Mouse (Mus musculus) heart, embryonic 11.5 days (tissue): ENCODE measurements around the gene Msi2. TPM values are rescaled to one million over a fixed set of nuclear protein-coding genes. Genes with fewer than 3 reads are reported as not detected.

ENCODE experiments used
- ATAC-seq: fragments of 200-750 bp; cut with Nextera tagmentation; replicated peaks from 2 replicates; pipeline ENCODE4 v1.8.0; 2017; ENCODE audit warnings: moderate library complexity; ENCODE audit not compliant: insufficient number of reproducible peaks, low FRiP score, low TSS enrichment
- H3K27ac ChIP-seq: fragments of 300-500 bp; sonication (generic); 2 replicates; pipeline ENCODE4 v1.5.1; 2014; ENCODE audit warnings: mild to moderate bottlenecking, low read depth, low read length
- H3K27me3 ChIP-seq: fragments of 300-500 bp; sonication (generic); 2 replicates; pipeline ENCODE4 v1.6.1; 2014; ENCODE audit warnings: mild to moderate bottlenecking, low read length, mixed read lengths; ENCODE audit not compliant: control insufficient read depth, insufficient read depth
- H3K36me3 ChIP-seq: fragments of 300-500 bp; sonication (generic); 2 replicates; pipeline ENCODE4 v1.6.1; 2014; ENCODE audit warnings: mild to moderate bottlenecking, low read length, moderate library complexity, mixed read lengths; ENCODE audit not compliant: control insufficient read depth, insufficient read depth
- H3K4me1 ChIP-seq: fragments of 300-500 bp; sonication (generic); 2 replicates; pipeline ENCODE4 v1.6.1; 2014; ENCODE audit warnings: low read length; ENCODE audit not compliant: control insufficient read depth, insufficient read depth
- H3K4me2 ChIP-seq: fragments of 300-500 bp; sonication (generic); 2 replicates; pipeline ENCODE4 v1.6.1; 2014; ENCODE audit warnings: mild to moderate bottlenecking, moderate library complexity
- H3K4me3 ChIP-seq: fragments of 300-500 bp; sonication (generic); 2 replicates; pipeline ENCODE4 v1.5.1; 2014; ENCODE audit warnings: low read depth, low read length
- H3K9ac ChIP-seq: fragments of 300-500 bp; sonication (generic); 2 replicates; pipeline ENCODE4 v1.6.1; 2014; ENCODE audit warnings: mild to moderate bottlenecking, low read depth, low read length, moderate library complexity
- H3K9me3 ChIP-seq: fragments of 300-500 bp; sonication (generic); replicated peaks from 2 replicates; pipeline ENCODE4 v1.6.1; 2016; ENCODE audit warnings: low read length; ENCODE audit not compliant: control insufficient read depth
- WGBS: fragments of 180-500 bp; shearing (Covaris S2); extraction: QIAGEN DNeasy Blood & Tissue Kit; methylation state at CpG from one replicate; pipeline ENCODE4 v1.1.7; 2014; ENCODE audit not compliant: insufficient replicate concordance; 5-methylcytosine and 5-hydroxymethylcytosine counted together
- polyA plus RNA-seq: library from polyadenylated mRNA; unstranded; fragments of >200 nt; fragmentation: Nextera tagmentation; extraction: Ambion mirVana; gene quantifications from 2 replicates; pipeline ENCODE4 v1.2.1, GENCODE M21; 2014

Gene Msi2
- polyA plus RNA-seq: 15.3 and 18.4 TPM in 2 replicates

DNA sequence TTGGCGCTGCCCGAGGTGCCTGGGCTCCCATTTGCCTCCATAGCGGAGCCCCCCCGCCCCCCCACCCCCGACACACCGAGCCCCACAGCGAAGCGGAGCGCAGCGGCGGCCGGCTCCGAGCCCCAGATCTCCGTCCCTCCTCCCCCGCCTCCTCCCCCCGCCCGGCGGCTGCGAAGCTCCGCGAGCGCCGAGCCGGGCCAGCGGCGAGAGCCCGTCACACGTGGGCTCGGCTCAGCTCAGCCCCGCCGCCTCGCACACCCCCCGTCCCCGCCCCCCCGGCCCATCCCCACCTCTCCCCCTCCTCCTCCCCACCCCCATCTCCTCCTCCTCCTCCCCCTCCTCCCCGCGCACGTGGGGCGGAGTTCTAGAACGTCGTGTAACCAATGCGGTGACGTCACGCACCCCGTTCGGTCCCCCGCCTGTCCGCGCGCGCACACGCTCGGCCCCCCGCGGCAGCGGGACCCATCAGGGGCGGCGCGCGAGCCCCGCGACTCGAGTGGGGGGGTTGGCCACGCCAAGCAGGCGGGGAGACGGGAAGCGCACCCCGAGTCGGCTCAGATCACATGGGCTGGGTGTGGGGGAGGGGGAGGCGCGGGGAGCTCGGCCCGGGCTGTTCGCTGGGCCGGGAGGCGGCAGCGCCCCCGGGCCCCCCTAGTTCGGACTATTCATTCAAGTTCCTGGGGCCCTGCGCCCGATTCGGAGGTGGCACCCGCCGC, at the start of gene Msi2:
Gene Msi2, minus strand, starts transcription at position 464 of the 716 bp plus-strand sequence.
- Histone ChIP-seq H3K9ac (peak within 1 kb of the TSS; percentile 99), H3K27ac (peak within 1 kb of the TSS; percentile 90), H3K9me3 (no peaks in the 10 kb centered on the region), H3K4me3 (peak within 1 kb of the TSS; percentile 76), H3K4me2 (peak within 1 kb of the TSS; percentile 95), H3K27me3 (no peaks in the 10 kb centered on the region), H3K4me1 (peaks cover 40% of the 10 kb centered on the region), H3K36me3 (no peaks in the 10 kb centered on the region)
- ATAC-seq: peak; percentile 74
- WGBS: 1% methylated on average over 33 of the region's 84 CpGs

- ATAC-seq: no peak
- Histone ChIP-seq H3K9me3 (no peaks in the 10 kb centered on the region), H3K4me3 (no peak overlapping the region), H3K36me3 (no peaks in the 10 kb centered on the region), H3K9ac (peak overlapping the region; percentile 46; the same call in 1 of the 2 replicates), H3K4me2 (no peak overlapping the region), H3K27ac (peak overlapping the region; percentile 50; the same call in 1 of the 2 replicates), H3K27me3 (no peaks in the 10 kb centered on the region), H3K4me1 (peaks cover 4% of the 10 kb centered on the region; the same call in 1 of the 2 replicates)
- WGBS: 35% methylated on average over 7 of the region's 7 CpGs
These were observed 47.3 kb upstream of the Msi2 start for GRCm38 (mm10) chr11:88765635-88766034.

GRCm38 (mm10) chr11:88763371-88763770, 45.1 kb upstream of the Msi2 start:
- Histone ChIP-seq H3K36me3 (no peaks in the 10 kb centered on the region), H3K4me1 (no peaks in the 10 kb centered on the region; the same call in 1 of the 2 replicates), H3K9ac (no peak overlapping the region), H3K27ac (no peak overlapping the region), H3K4me2 (no peak overlapping the region), H3K4me3 (no peak overlapping the region), H3K27me3 (no peaks in the 10 kb centered on the region), H3K9me3 (no peaks in the 10 kb centered on the region)
- ATAC-seq: no peak
- 88% methylated on average over 13 of the region's 13 CpGs for WGBS

DNA sequence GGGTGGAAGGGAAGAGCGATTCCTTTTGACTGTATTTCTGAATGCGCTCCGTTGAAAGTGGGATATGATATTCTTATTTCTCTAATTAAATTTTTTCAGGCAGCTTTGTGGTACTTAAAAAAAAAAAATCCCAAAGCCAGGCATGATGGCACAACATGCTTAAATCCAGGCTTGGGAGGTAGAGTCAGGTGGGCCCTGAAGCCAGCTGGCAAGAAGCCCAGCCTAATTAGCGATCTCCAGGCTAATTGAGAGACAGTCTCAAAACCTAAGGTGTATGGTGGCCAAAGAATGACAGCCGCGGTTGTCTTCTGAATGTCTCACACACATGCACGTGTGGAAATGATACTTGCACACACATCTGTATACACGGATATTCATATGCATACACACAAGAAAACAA, 41.2 kb upstream of the Msi2 start:
- no peak for ATAC-seq

GRCm38 (mm10) chr11:88758402-88758801, 40.1 kb upstream of the Msi2 start:
- Histone ChIP-seq H3K9me3 (no peaks in the 10 kb centered on the region), H3K4me2 (no peak overlapping the region), H3K27ac (no peak overlapping the region), H3K27me3 (no peaks in the 10 kb centered on the region), H3K9ac (no peak overlapping the region), H3K36me3 (no peaks in the 10 kb centered on the region), H3K4me3 (no peak overlapping the region), H3K4me1 (no peaks in the 10 kb centered on the region)
- 56% methylated on average over 6 of the region's 6 CpGs for WGBS
- no peak for ATAC-seq

More for the DNA sequence above, 41.2 kb upstream of the Msi2 start:
- Histone ChIP-seq H3K4me1 (no peaks in the 10 kb centered on the region), H3K4me3 (no peak overlapping the region), H3K27me3 (no peaks in the 10 kb centered on the region), H3K36me3 (no peaks in the 10 kb centered on the region), H3K9me3 (no peaks in the 10 kb centered on the region), H3K4me2 (no peak overlapping the region), H3K27ac (no peak overlapping the region), H3K9ac (no peak overlapping the region)
- 87% methylated on average over 8 of the region's 8 CpGs for WGBS

- Histone ChIP-seq H3K4me2 (no peak overlapping the region), H3K9me3 (no peaks in the 10 kb centered on the region), H3K27me3 (no peaks in the 10 kb centered on the region), H3K4me3 (no peak overlapping the region), H3K36me3 (no peaks in the 10 kb centered on the region), H3K4me1 (no peaks in the 10 kb centered on the region), H3K9ac (no peak overlapping the region), H3K27ac (no peak overlapping the region)
- WGBS: 82% methylated on average over 12 of the region's 12 CpGs
- ATAC-seq: no peak
These were observed 27.0 kb upstream of the Msi2 start for GRCm38 (mm10) chr11:88745306-88745705.

- Histone ChIP-seq H3K4me2 (no peak overlapping the region), H3K4me1 (no peaks in the 10 kb centered on the region), H3K27me3 (no peaks in the 10 kb centered on the region), H3K9ac (no peak overlapping the region), H3K27ac (no peak overlapping the region), H3K9me3 (no peaks in the 10 kb centered on the region), H3K4me3 (no peak overlapping the region), H3K36me3 (no peaks in the 10 kb centered on the region)
- ATAC-seq: no peak
- 76% methylated on average over 13 of the region's 13 CpGs for WGBS
These were observed 21.4 kb upstream of the Msi2 start for GRCm38 (mm10) chr11:88739574-88740295.

- Histone ChIP-seq H3K4me2 (no peak overlapping the region), H3K27ac (peak overlapping the region; percentile 59), H3K9me3 (no peaks in the 10 kb centered on the region), H3K4me3 (no peak overlapping the region), H3K4me1 (peaks cover 21% of the 10 kb centered on the region), H3K9ac (no peak overlapping the region), H3K36me3 (no peaks in the 10 kb centered on the region), H3K27me3 (no peaks in the 10 kb centered on the region)
- no peak for ATAC-seq
- WGBS: 40% methylated on average over 5 of the region's 5 CpGs
These were observed 11.1 kb upstream of the Msi2 start for GRCm38 (mm10) chr11:88729363-88729762.
